Mouse (Mus musculus): ENCODE data around the gene Pde4d. TPM values are rescaled to one million over a fixed set of nuclear protein-coding genes. Genes with fewer than 3 reads are reported as not detected.

Pde4d gene
- total RNA-seq, 2 experiments from 2014 or later, result 26.1 to 30.2 TPM

DNA sequence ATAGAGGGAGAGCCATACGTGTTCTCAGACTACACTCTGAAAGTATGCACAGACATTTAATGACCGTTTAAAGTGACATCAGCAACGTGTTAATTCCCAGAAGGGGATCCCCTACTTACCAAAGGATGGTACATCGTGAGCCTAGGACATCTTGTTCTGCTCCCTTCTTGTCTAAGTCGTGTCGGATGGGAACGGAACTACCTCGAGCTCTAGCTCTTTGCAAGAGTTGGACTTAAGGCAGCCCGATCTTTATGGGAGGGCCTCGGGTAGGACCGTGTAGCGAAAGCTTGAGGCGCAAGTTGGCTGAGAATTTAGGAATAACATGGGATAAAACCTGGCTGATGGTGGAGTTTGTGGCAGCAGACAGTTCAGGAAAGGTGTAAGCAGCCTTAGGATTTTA lies 1464.5 kb downstream of the Pde4d start:
- DNase-seq (ENCODE audit: low spot score in 2 of 2), result no peak

DNA sequence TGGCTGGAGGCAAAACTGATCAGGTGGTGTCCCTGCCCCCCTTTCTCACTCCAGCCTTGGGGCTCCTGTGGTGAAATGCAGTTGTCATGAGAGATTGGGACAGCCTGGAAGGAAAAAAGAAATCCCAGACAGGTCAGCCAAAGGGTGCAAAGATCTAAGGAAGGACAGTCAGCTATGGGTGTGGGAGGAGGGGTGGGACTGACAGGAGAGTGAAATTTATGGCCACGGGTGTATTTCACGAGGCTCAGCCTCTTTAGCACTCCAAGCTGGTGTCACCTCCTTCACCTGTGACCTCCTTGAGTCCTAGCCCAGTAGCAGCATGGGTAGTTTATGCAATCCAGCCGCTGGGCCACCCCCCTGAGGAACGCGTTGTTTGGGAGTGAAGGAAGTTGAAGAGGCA lies 1465.1 kb downstream of the Pde4d start:
- no peak for DNase-seq (ENCODE audit: low spot score in 2 of 2)

- no peak for DNase-seq (ENCODE audit: low spot score in 2 of 2)
Measured at GRCm38 (mm10) chr13:109915501-109915900, 1465.8 kb downstream of the Pde4d start.

GRCm38 (mm10) chr13:109915964-109916363 lies 1466.2 kb downstream of the Pde4d start:
- DNase-seq (ENCODE audit: low spot score in 2 of 2), result no peak

DNA sequence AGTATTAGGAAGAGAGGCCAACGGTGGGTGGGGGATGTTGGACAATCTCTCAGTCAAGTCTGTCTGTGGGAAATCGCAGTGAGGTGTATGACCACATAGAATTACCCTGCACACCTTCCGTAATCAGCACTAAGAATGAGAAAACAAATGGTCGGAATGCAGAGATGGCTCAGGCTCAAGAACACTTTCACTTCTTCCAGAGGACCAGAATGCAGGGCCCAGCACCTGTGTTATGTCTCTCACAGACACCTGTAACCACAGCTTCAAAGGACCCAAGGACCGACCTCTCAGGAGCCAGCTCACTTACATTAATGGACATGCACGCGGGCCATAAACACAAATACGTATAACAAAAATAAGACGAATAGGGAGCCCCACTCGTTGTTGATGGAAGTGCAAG lies 1467.8 kb downstream of the Pde4d start:
- DNase-seq (ENCODE audit: low spot score in 2 of 2), result no peak

DNA sequence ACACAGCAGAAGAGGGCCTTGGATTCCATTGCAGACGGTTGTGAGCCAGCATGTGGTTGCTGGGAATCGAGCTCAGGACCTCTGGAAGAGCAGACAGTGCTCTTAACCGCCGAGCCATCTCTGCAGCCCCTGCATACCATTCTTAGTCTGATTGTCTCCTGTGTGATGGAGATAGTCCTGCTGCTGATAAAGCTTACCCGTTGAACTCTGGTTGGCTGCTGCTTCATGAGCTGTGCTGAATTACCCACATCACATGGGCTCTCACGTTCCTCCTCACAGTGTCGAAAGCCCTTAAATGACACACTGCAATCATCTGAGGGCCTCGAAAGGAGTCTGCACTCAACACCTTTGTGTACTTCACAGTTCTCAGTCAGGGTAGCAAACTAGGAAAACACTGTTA lies 1468.9 kb downstream of the Pde4d start:
- no peak for DNase-seq (ENCODE audit: low spot score in 2 of 2)

DNA sequence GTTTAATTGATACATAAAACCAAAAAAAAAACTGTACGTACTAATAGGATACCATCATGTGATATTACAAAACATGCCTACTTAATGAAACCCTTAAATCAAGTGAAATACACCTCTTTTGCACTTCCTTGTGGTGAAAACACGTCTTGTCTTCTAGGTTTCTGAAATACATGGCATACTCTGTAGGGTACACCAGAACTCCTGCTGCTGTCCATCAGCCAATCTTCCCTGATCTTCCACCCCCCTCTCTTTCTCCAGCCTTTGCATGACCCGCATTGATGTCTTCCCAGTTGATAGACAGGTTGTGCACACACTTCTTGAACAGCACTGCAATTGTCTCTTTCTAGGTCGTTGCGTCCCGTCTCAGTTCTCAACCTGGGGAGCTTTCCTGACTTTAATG lies 1470.5 kb downstream of the Pde4d start:
- DNase-seq (ENCODE audit: low spot score in 2 of 2), result no peak

DNA sequence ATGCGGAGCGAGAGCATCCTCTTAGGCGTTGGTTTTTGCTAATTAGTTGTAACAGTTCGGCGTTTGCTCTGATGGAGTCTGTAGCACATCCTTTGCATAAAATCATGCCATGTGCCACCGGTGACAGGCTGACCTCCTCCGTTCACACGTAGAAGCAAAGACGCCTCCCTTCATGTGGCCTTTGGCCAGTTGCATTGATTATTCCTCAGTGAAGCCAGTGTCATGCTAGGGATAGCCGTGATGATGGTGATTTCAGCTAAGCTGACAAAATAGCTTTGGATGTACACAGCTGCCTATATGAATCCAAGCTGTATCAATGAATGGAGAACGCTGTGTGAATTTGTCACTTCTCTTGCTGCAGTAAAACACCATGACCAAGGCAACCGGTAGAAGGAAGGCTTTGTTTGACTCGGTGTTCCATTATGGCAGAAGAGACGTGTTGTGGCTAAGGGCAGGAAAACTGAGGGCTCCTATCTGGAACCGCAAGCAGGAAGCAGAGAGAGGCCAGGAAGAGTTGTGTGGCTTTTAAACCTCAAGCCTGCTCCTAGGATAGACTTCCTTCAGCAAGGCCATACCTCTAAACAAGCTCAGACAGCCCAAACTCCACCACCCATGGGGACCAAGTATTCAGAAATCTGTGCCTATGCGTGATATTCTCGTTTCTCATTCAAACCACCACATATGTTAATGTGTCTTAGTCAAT lies 1471.7 kb downstream of the Pde4d start:
- DNase-seq (ENCODE audit: low spot score in 2 of 2), result no peak

DNA sequence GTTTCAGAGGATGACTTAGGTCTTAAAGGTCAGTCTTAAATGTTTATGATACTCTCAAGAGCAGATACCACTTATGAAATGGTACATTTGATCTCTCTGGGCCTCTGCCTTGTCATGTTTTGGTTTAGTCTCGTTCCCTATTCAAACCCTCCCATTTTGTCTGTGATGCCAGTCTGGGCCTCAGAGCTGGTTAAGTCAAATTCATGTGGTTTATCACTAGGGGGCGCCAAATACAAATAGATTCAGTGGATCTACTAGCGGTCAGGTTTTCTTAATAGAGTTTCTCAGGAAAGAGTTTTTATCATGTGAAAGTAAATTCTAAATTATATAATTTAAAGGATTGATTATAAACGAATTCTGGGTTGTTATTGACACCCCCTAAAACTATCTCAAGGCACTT lies 1472.5 kb downstream of the Pde4d start:
- DNase-seq (ENCODE audit: low spot score in 2 of 2), result peak in 1 of 2 experiments; percentile 38

- no peak for DNase-seq (ENCODE audit: low spot score in 2 of 2)
Measured at GRCm38 (mm10) chr13:109922782-109923181, 1473.0 kb downstream of the Pde4d start.

GRCm38 (mm10) chr13:109924771-109925170 lies 1475.0 kb downstream of the Pde4d start:
- no peak for DNase-seq (ENCODE audit: low spot score in 2 of 2)

DNA sequence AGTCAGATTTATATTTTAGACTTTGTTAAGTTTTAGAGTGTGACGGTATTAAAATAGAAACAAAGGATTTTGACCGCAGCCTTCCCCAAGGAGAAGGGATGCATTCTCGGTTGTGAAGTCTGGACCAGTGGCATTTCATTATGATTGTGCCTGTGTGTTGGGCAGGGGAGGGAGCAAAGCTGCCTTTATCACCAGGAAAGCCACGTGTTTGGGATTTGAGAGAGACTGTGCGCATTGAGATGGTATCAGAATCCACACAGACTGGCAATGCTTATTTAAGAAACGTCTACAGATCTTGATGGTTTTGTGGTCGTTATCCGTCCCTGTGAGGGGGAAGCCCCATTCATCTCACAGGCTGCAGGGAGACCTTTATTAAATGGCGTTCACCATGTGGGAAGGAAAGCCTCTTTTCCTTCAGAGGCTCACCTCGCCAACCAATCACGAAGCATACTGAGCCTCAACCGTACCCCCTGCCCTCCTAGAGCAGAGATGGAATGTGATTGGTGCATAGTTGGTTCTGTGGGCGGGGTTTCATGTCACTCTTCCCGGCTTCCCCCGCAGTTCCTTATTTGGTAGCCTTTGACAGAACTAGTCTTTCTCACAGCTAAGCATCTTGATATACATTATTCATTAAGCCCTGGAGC lies 1476.7 kb downstream of the Pde4d start:
- no peak for DNase-seq (ENCODE audit: low spot score in 2 of 2)

DNA sequence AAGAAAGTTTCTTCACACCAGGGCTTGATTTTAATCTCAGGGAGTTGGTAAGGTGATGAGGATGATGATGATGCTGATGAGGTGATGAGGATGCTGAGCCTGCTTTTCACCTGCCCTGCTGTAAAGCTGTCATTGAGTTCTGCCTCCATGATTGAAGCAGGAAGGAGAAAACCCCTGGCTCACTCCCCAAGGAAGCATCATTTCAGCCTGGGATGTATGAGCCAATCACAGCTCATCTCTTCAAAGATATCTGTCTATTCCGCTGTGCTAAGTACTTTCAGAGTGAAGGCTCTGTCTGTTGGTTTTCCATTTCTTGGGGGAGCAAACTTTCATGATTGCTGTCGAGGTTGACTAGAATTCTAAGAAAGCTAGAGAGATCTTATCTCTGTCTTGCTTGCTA lies 1478.0 kb downstream of the Pde4d start:
- no peak for DNase-seq (ENCODE audit: low spot score in 2 of 2)

DNA sequence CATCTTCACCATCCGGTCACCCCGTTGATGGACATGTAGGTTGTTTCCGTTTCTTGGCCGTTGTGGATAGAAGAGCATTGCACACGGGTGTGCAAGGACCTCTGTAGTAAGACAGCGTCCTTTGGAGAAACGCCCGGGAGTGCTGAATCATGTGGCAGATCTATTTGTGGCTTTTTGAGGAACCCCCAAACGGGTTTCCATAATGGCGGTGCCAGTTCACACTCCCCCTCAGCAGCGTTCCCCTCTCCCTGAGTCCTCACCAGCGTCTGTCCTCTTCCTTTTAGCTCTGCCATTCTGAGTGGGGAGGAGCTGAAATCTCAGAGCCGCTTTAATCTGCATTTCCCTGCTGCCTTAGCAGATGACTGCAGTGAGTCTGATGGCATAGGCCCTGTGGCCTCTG lies 1482.9 kb downstream of the Pde4d start:
- no peak for DNase-seq (ENCODE audit: low spot score in 2 of 2)

DNA sequence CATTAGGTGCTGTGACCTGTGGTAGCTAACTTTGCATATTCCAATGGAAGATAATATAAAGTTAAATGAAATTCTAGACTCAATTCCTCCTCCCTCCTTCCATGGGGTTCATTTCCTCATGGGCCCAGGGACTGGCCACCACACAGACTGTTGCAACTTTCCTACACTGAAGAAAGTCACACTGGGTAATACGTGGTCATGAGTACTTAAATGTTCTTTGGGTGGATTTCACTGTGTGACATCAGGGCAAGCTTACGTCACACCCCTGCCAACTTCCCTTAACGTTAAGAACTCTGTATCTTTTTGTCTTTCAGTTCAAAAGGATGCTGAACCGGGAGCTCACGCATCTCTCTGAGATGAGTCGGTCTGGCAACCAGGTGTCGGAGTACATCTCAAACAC lies 1483.8 kb downstream of the Pde4d start:
- no peak for DNase-seq (ENCODE audit: low spot score in 2 of 2)

DNA sequence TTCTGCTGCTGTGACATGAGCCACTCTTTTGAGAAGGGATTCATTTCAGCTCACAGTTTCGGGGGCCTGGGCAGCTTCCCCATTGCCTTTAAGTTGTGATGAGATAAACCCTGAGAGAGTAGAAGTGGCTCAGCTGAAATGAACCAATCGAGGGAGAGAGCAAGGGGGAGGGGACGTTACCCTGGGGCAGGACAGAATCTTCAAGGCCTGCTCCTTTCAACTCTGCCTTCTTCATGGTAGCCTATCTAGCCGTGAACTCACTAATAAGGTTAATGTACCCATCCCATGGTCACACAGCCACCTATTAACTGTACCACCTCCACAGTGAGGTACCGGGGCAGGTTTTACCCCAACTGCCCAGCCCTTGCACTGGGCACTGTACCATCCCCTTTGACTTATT lies 1487.1 kb downstream of the Pde4d start:
- DNase-seq (ENCODE audit: low spot score in 2 of 2), result no peak

GRCm38 (mm10) chr13:109944822-109945551 lies 1495.2 kb downstream of the Pde4d start:
- DNase-seq (ENCODE audit: low spot score in 2 of 2), result no peak

DNA sequence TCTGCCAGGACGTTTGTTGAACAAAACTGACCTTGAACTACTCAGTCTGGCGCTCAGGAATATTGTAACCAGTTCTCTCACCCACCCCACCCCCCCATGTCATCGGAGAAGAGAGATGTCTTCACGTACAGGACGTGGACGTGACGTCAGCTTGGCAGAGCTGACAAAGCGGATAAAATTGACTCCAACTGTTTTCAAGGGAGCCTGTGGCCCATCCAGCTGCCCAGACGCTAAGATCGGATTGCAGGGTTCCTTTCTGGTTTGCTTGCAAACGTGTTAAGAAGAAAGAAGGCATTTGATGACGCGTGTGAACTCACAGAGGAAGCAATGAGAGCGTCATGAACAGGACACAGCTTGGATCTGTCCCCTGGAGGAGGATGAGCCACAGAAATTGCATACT lies 1501.7 kb downstream of the Pde4d start:
- DNase-seq (ENCODE audit: low spot score in 2 of 2), result no peak

DNA sequence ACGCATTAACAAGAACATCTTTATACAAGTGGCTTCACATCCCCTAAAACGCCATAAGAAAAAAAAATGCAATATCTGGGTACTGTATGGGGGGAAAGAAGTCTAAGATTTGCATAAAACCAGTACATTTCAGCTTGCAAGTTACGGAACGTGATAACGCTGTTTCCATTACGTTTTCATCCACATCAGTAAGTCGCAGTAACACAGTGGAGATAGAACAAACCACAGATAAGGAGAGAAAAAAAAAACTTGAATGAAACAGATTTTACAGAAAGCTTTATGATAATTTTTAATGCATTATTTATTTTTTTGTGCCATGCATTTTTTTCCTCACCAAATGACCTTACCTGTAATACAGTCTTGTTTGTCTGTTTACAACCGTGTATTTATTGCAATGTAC lies 1504.4 kb downstream of the Pde4d start:
- no peak for DNase-seq (ENCODE audit: low spot score in 2 of 2)

DNA sequence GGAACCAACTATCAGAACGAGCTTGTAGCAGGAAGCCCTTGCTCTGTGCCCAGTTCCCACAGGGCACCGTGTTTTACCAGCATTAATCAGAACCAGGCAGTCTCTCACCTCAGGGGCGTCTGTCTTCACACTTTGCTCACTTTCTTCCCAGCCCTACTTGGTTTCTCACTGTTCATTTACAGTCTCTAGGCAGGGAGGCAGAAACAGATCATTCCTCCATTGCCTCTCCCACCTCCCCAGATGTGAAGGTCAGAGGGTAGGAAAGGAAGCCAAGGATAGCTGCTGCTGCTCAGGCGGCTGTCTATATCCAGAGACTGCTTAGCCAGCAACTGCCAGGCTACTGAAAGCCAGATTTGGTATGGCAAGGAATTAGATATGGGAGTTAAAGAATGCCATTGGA lies 1508.2 kb downstream of the Pde4d start:
- DNase-seq (ENCODE audit: low spot score in 2 of 2), result no peak

DNA sequence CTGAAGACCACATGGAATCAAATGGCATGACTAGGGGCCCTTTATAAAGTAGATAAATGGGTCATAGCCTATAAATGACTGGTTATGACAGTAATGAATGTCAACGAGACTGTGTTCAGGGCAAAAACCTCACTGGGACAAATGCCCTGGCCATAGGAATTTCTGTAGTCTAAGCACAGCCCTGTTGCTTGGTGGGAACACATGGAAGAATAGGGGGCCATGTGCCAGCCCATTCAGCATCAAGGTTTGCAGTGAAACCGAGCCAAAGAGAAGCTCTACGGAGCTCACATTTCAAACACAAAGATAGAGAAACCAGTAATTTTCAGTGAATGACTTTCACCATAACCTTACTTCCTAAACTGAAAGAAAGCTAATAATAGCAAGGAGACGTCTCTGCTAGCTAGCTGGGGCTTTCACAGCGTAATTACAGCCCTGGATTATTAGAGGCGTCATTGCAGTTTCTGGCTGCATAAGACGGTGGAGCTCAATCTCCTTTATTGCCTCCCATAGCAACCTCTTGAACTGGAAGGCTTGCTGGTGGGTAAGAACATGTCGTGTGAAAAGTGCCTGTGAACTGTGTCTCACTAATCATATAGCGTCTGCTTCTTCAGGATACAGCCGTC lies 1533.2 kb downstream of the Pde4d start:
- no peak for DNase-seq (ENCODE audit: low spot score in 2 of 2)

DNA sequence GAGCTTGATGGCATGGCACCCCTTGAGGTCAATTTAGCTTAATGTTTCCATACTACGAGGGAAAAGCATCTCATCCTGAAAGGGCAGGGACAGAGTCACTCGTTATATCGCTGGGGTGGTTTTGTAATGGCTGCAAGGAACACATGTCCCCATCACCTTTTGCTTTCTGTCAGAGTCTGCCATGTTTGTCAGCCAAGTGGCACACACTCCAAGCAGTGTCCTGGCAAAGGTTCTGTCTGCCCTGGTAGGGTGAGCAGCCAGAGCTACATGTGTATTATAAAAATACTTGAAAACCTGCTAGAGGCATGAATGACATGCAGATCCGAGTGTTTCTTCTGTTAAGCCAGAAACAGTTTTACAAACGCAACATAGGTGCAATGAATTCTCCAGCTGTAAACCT lies 1535.7 kb downstream of the Pde4d start:
- no peak for DNase-seq (ENCODE audit: low spot score in 2 of 2)

Measured in adrenal gland, postnatal 4 days (tissue).